Mouse (Mus musculus): ENCODE data around the gene Fastk. TPM values are rescaled to one million over a fixed set of nuclear protein-coding genes. Genes with fewer than 3 reads are reported as not detected.
A peak's percentile ranks its signal among the peaks of the same experiment; 100 is the strongest.

Gene Fastk
- 49.3 and 55.5 TPM in 2 replicates for polyA plus RNA-seq (2015; fragmentation: Nextera tagmentation; extraction: Ambion mirVana)

GRCm38 (mm10) chr5:24444746-24445427 lies at the start of gene Fastk:
Gene Fastk, minus strand, starts transcription at chr5:24445287.
- Histone ChIP-seq H3K9ac (peak within 1 kb of the TSS; percentile 93), H3K9me3 (replicated peaks) (no peaks in the 10 kb centered on the region), H3K4me2 (peak within 1 kb of the TSS; percentile 97), H3K27ac (replicated peaks) (peak within 1 kb of the TSS; percentile 89), H3K27me3 (no peaks in the 10 kb centered on the region), H3K36me3 (replicated peaks) (peaks cover 39% of the 10 kb centered on the region), H3K4me3 (replicated peaks) (peak within 1 kb of the TSS; percentile 97), H3K4me1 (replicated peaks) (peaks cover 49% of the 10 kb centered on the region)
- under 1% methylated on average over 60 of the region's 60 CpGs for WGBS (ENCODE audit: insufficient replicate concordance)
- peak; percentile 81 for ATAC-seq (ENCODE audit: insufficient read depth)

DNA sequence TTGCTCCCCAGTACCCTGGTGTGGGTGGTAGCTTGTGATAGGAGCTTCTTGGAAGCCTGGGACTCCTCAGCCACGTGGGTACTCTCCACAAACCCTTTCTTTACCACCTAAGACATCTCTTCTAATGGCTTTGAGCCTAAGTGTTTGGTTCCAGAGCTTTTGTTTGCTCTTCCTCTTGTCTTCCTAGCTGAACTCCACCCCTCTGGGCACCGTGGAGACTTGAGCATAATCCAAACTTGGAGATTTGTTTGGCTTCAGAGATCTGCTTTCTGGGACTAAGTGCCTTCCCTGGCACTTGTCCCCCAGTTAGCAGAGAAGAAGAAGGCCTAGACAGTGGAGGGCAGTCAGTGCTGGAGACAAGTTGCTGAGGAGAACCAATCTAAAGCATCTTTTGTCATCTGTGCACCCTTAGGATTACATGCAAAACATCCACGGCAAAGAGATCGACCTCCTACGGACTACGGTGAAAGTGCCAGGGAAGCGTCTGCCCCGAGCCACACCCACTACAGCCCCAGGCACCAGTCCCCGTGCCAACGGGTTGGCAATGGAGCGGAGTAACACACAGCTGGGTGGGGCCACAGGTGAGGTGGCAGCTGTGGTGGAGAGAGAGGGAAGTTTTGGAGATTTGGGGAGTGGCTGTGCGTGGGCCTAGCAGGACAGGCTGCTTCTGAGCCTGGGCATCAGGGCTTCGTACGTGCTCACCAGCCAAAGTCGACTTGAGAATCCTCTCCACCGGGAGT lies 47.6 kb upstream of the Fastk start:
- Histone ChIP-seq H3K27ac (replicated peaks) (no peak overlapping the region), H3K27me3 (no peaks in the 10 kb centered on the region), H3K4me1 (replicated peaks) (no peaks in the 10 kb centered on the region), H3K36me3 (replicated peaks) (peaks cover 83% of the 10 kb centered on the region), H3K9ac (no peak overlapping the region), H3K4me2 (no peak overlapping the region), H3K9me3 (replicated peaks) (no peaks in the 10 kb centered on the region), H3K4me3 (replicated peaks) (no peak overlapping the region)
- 77% methylated on average over 16 of the region's 16 CpGs for WGBS (ENCODE audit: insufficient replicate concordance)
- ATAC-seq (ENCODE audit: insufficient read depth), result no peak

- Histone ChIP-seq H3K36me3 (replicated peaks) (peaks cover 84% of the 10 kb centered on the region), H3K4me2 (no peak overlapping the region), H3K27me3 (no peaks in the 10 kb centered on the region), H3K27ac (replicated peaks) (no peak overlapping the region), H3K9ac (no peak overlapping the region), H3K4me1 (replicated peaks) (0 out of 2 replicates have a peak, but pooled peaks cover 6% of the 10 kb centered on the region), H3K4me3 (replicated peaks) (no peak overlapping the region), H3K9me3 (replicated peaks) (no peaks in the 10 kb centered on the region)
- ATAC-seq (ENCODE audit: insufficient read depth), result no peak
- 80% methylated on average over 14 of the region's 14 CpGs for WGBS (ENCODE audit: insufficient replicate concordance)
Measured at GRCm38 (mm10) chr5:24490413-24490920, 45.4 kb upstream of the Fastk start.

DNA sequence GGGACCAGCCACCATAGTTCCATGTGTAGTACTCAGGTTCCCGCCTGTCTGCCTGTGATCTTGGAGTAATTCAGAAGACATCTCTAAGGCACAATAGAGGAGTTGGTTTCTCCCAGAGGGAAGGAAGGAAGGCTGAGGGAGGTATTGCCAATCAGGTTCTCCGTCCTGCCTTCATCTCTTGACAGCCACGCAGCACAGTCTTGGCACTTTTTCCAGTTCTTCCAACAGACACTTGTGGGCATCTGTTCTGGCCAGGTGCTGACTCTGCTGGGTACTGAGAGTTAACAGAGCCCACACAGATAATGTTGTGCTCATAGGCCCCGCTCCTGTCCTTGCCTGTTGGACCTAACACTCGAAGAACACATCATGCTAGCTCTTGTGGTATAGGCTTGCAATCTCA lies 41.7 kb upstream of the Fastk start:
- no peak overlapping the region for H3K4me2 ChIP-seq
- no peak overlapping the region for H3K27ac ChIP-seq (replicated peaks)
- 73% methylated on average over 5 of the region's 5 CpGs for WGBS (ENCODE audit: insufficient replicate concordance)
- H3K36me3 ChIP-seq (replicated peaks), result peaks cover 71% of the 10 kb centered on the region
- 0 out of 2 replicates have a peak, but pooled peaks cover 9% of the 10 kb centered on the region for H3K4me1 ChIP-seq (replicated peaks)
- H3K9ac ChIP-seq, result no peak overlapping the region
- no peaks in the 10 kb centered on the region for H3K9me3 ChIP-seq (replicated peaks)
- H3K4me3 ChIP-seq (replicated peaks), result no peak overlapping the region
- ATAC-seq (ENCODE audit: insufficient read depth), result no peak
- H3K27me3 ChIP-seq, result no peaks in the 10 kb centered on the region

GRCm38 (mm10) chr5:24486097-24486496 lies 41.0 kb upstream of the Fastk start:
- H3K9ac ChIP-seq, result no peak overlapping the region
- no peak overlapping the region for H3K4me2 ChIP-seq
- no peak for ATAC-seq (ENCODE audit: insufficient read depth)
- H3K36me3 ChIP-seq (replicated peaks), result peaks cover 71% of the 10 kb centered on the region
- H3K27ac ChIP-seq (replicated peaks), result no peak overlapping the region
- H3K27me3 ChIP-seq, result no peaks in the 10 kb centered on the region
- WGBS (ENCODE audit: insufficient replicate concordance), result 7% methylated on average over 8 of the region's 8 CpGs
- H3K9me3 ChIP-seq (replicated peaks), result no peaks in the 10 kb centered on the region
- no peak overlapping the region for H3K4me3 ChIP-seq (replicated peaks)
- peaks cover 12% of the 10 kb centered on the region; the same call in 1 of the 2 replicates for H3K4me1 ChIP-seq (replicated peaks)

DNA sequence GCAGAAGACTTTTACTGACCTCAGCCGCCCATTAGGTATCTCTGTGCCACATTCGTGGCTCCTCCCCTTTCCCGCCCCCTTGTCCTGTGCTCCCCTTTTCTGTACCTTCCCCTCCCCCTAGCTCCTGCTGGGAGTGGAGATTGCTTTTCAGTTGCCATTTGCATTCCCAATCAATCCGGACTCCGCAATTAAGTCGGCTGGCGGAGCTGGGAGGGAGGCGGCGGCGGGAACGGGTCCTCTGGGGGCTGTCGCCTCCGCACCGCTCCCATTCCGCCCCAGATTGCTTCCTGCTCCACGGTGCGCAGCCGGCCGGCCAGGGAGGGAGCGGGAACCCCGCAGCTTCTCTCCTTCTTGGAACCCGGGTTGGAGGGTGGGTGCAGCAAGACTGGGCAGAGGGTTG lies 39.9 kb upstream of the Fastk start:
- no peak for ATAC-seq (ENCODE audit: insufficient read depth)

GRCm38 (mm10) chr5:24483326-24483725 lies 38.2 kb upstream of the Fastk start:
- H3K4me1 ChIP-seq (replicated peaks), result peaks cover 12% of the 10 kb centered on the region; the same call in 1 of the 2 replicates
- H3K27me3 ChIP-seq, result no peaks in the 10 kb centered on the region
- H3K27ac ChIP-seq (replicated peaks), result peak overlapping the region; percentile 67
- peak overlapping the region; percentile 42 for H3K4me2 ChIP-seq
- H3K4me3 ChIP-seq (replicated peaks), result no peak overlapping the region
- H3K36me3 ChIP-seq (replicated peaks), result peaks cover 72% of the 10 kb centered on the region
- no peaks in the 10 kb centered on the region for H3K9me3 ChIP-seq (replicated peaks)
- ATAC-seq (ENCODE audit: insufficient read depth), result peak; percentile 5; the same call in 1 of the 2 replicates
- no peak overlapping the region for H3K9ac ChIP-seq
- WGBS (ENCODE audit: insufficient replicate concordance), result 46% methylated on average over 11 of the region's 11 CpGs

More for the DNA sequence above, 39.9 kb upstream of the Fastk start:
- Histone ChIP-seq H3K36me3 (replicated peaks) (peaks cover 72% of the 10 kb centered on the region), H3K27me3 (no peaks in the 10 kb centered on the region), H3K9ac (no peak overlapping the region), H3K9me3 (replicated peaks) (no peaks in the 10 kb centered on the region), H3K4me3 (replicated peaks) (peak overlapping the region; percentile 20), H3K27ac (replicated peaks) (no peak overlapping the region), H3K4me1 (replicated peaks) (peaks cover 12% of the 10 kb centered on the region; the same call in 1 of the 2 replicates), H3K4me2 (peak overlapping the region; percentile 47)
- WGBS (ENCODE audit: insufficient replicate concordance), result 73% methylated on average over 22 of the region's 22 CpGs

DNA sequence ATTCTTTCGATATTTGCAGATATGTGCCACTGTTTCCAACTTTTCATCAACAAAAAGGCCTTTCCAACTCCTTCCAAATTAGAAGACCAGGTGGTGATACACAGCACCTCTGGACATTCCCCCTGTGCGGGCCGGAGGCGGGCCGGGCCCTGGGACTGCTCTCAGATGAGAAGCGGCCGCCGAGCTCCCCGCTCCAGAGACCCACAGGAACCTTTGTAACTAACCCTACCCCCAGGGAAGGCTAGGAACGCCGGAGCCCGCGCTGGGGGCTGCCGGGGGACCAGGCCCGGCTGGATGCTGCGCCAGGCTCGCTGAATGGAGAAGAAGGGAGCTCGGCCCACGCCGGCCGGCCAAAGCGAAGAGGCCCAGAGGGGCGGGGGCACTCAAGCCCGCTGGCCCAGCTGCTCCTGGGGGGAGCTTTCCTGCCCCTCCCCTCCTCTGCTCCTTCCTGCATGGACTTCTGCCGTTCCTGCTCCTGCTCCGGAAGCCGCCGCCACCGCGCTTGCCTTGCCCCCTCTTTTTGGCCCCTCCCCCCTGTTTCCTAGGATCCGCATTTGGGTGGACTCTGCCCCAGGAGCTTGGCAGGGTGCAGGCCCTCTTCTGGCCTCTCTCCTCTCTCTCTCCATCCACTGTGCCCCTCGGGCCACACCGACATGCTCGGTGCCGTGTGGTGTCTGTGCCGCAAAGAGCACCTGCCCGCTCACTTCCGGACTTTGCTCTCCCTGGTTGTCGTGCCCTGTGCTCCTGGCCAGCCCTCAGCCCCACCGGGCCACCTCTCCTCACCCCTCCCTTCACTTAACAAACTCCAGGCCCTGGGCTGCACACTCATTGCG lies 37.4 kb upstream of the Fastk start:
- H3K9ac ChIP-seq, result no peak overlapping the region
- H3K4me2 ChIP-seq, result peak overlapping the region; percentile 42
- H3K4me1 ChIP-seq (replicated peaks), result peaks cover 12% of the 10 kb centered on the region; the same call in 1 of the 2 replicates
- ATAC-seq (ENCODE audit: insufficient read depth), result peak; percentile 53
- H3K27me3 ChIP-seq, result no peaks in the 10 kb centered on the region
- no peak overlapping the region for H3K4me3 ChIP-seq (replicated peaks)
- peaks cover 72% of the 10 kb centered on the region for H3K36me3 ChIP-seq (replicated peaks)
- WGBS (ENCODE audit: insufficient replicate concordance), result 73% methylated on average over 41 of the region's 41 CpGs
- no peaks in the 10 kb centered on the region for H3K9me3 ChIP-seq (replicated peaks)
- peak overlapping the region; percentile 67 for H3K27ac ChIP-seq (replicated peaks)

GRCm38 (mm10) chr5:24481647-24482046 lies 36.6 kb upstream of the Fastk start:
- Histone ChIP-seq H3K36me3 (replicated peaks) (peaks cover 75% of the 10 kb centered on the region), H3K4me1 (replicated peaks) (peaks cover 12% of the 10 kb centered on the region; the same call in 1 of the 2 replicates), H3K27me3 (no peaks in the 10 kb centered on the region), H3K9ac (no peak overlapping the region), H3K4me3 (replicated peaks) (no peak overlapping the region), H3K27ac (replicated peaks) (no peak overlapping the region), H3K9me3 (replicated peaks) (no peaks in the 10 kb centered on the region), H3K4me2 (no peak overlapping the region)
- WGBS (ENCODE audit: insufficient replicate concordance), result 20% methylated on average over 4 of the region's 4 CpGs
- ATAC-seq (ENCODE audit: insufficient read depth), result no peak

- Histone ChIP-seq H3K4me2 (no peak overlapping the region), H3K9ac (no peak overlapping the region), H3K36me3 (replicated peaks) (peaks cover 58% of the 10 kb centered on the region), H3K4me3 (replicated peaks) (no peak overlapping the region), H3K27ac (replicated peaks) (no peak overlapping the region), H3K4me1 (replicated peaks) (peaks cover 25% of the 10 kb centered on the region), H3K9me3 (replicated peaks) (no peaks in the 10 kb centered on the region), H3K27me3 (peaks cover 31% of the 10 kb centered on the region)
- 90% methylated on average over 9 of the region's 9 CpGs for WGBS (ENCODE audit: insufficient replicate concordance)
- ATAC-seq (ENCODE audit: insufficient read depth), result no peak
Measured at GRCm38 (mm10) chr5:24477909-24478308, 32.8 kb upstream of the Fastk start.

Data from liver, embryonic 15.5 days (tissue).